Mouse (Mus musculus) thymus, postnatal 25 days (tissue): ENCODE data around the gene Ints5.
A peak's percentile ranks its signal among the peaks of the same experiment; 100 is the strongest.
"Not testable (repeated sequence)": the region's sequence is repeated elsewhere in the genome, so short reads cannot be mapped to it uniquely, and the experiment has no call there.

Source experiments
- DNase-seq: peaks from one replicate; pipeline ENCODE4 v3.0.0; 2022

The Ints5 gene

GRCm38 (mm10) chr19:8887585-8888463, 5.0 kb upstream of the Ints5 start:
- no peak for DNase-seq

GRCm38 (mm10) chr19:8888511-8889385, 4.1 kb upstream of the Ints5 start, which contains the start of the genes 1810009A15Rik and Gm49416:
Gene 1810009A15Rik (plus strand): TSS chr19:8888853.
Gene Gm49416 (plus strand): TSS chr19:8888926.
- DNase-seq: peak; percentile 95

GRCm38 (mm10) chr19:8895397-8895960, 2.7 kb downstream of the Ints5 start:
- DNase-seq: no peak

- not testable (repeated sequence) for DNase-seq
These were observed 3.4 kb downstream of the Ints5 start for GRCm38 (mm10) chr19:8896231-8896630.

- DNase-seq: peak; percentile 15
These were observed 4.5 kb downstream of the Ints5 start for GRCm38 (mm10) chr19:8897211-8897864.

GRCm38 (mm10) chr19:8897865-8898495, 5.2 kb downstream of the Ints5 start, which contains the start of gene Ganab:
Gene Ganab (plus strand): TSS chr19:8898071.
- DNase-seq: peak; percentile 93

GRCm38 (mm10) chr19:8898576-8898975, 5.8 kb downstream of the Ints5 start:
- DNase-seq: no peak

- no peak for DNase-seq
These were observed 6.3 kb downstream of the Ints5 start for GRCm38 (mm10) chr19:8899079-8899478.

- no peak for DNase-seq
These were observed 10.6 kb downstream of the Ints5 start for GRCm38 (mm10) chr19:8903412-8903811.

- no peak for DNase-seq
These were observed 15.7 kb downstream of the Ints5 start for GRCm38 (mm10) chr19:8908531-8908930.

GRCm38 (mm10) chr19:8911810-8912209, 19.0 kb downstream of the Ints5 start:
- DNase-seq: no peak

GRCm38 (mm10) chr19:8914212-8914611, 21.4 kb downstream of the Ints5 start:
- DNase-seq: no peak

GRCm38 (mm10) chr19:8919000-8919399, 26.2 kb downstream of the Ints5 start:
- DNase-seq: no peak

- no peak for DNase-seq
These were observed 26.9 kb downstream of the Ints5 start for GRCm38 (mm10) chr19:8919684-8920072.

- DNase-seq: peak; percentile 85
These were observed 27.4 kb downstream of the Ints5 start, which contains the start of gene B3gat3 for GRCm38 (mm10) chr19:8920073-8920736. Gene B3gat3 (plus strand): TSS chr19:8920374.

- no peak for DNase-seq
These were observed 28.1 kb downstream of the Ints5 start for GRCm38 (mm10) chr19:8920836-8921291.

GRCm38 (mm10) chr19:8921741-8922140, 28.9 kb downstream of the Ints5 start:
- no peak for DNase-seq

GRCm38 (mm10) chr19:8926766-8927165, 34.0 kb downstream of the Ints5 start:
- no peak for DNase-seq

GRCm38 (mm10) chr19:8927891-8928525, 35.2 kb downstream of the Ints5 start:
- no peak for DNase-seq

GRCm38 (mm10) chr19:8928689-8929223, 36.0 kb downstream of the Ints5 start:
- DNase-seq: no peak
